Mouse (Mus musculus): Measurements from ENCODE around the gene Engase. TPM values are rescaled to one million over a fixed set of nuclear protein-coding genes. Genes with fewer than 3 reads are reported as not detected.

Engase gene
- 1.3 TPM in 2 replicates for total RNA-seq (2015)
- 3.7 and 5.5 TPM in 2 replicates for total RNA-seq (2017)

- peak; percentile 100 for ATAC-seq (ENCODE audit: poor library complexity, severe bottlenecking)
These were observed at the start of gene Engase for GRCm38 (mm10) chr11:118476396-118477373. Engase (plus strand) TSS chr11:118476829.

- ATAC-seq (ENCODE audit: poor library complexity, severe bottlenecking), result no peak
These were observed 49.3 kb upstream of the Engase start for GRCm38 (mm10) chr11:118427266-118427779.

- ATAC-seq (ENCODE audit: poor library complexity, severe bottlenecking), result no peak
These were observed 48.6 kb upstream of the Engase start, which contains the start of gene C1qtnf1 for GRCm38 (mm10) chr11:118427986-118428385. C1qtnf1 (plus strand) TSS chr11:118428203.

- no peak for ATAC-seq (ENCODE audit: poor library complexity, severe bottlenecking)
These were observed 48.2 kb upstream of the Engase start for GRCm38 (mm10) chr11:118428460-118428868.

- no peak for ATAC-seq (ENCODE audit: poor library complexity, severe bottlenecking)
These were observed 47.5 kb upstream of the Engase start for GRCm38 (mm10) chr11:118428944-118429709.

GRCm38 (mm10) chr11:118430291-118430885, 46.2 kb upstream of the Engase start:
- no peak for ATAC-seq (ENCODE audit: poor library complexity, severe bottlenecking)

- no peak for ATAC-seq (ENCODE audit: poor library complexity, severe bottlenecking)
These were observed 45.3 kb upstream of the Engase start for GRCm38 (mm10) chr11:118431100-118431948.

- no peak for ATAC-seq (ENCODE audit: poor library complexity, severe bottlenecking)
These were observed 43.2 kb upstream of the Engase start for GRCm38 (mm10) chr11:118433398-118433868.

- no peak for ATAC-seq (ENCODE audit: poor library complexity, severe bottlenecking)
These were observed 42.5 kb upstream of the Engase start for GRCm38 (mm10) chr11:118434093-118434492.

GRCm38 (mm10) chr11:118436471-118436935, 40.1 kb upstream of the Engase start:
- no peak for ATAC-seq (ENCODE audit: poor library complexity, severe bottlenecking)

GRCm38 (mm10) chr11:118438665-118439414, 37.8 kb upstream of the Engase start:
- ATAC-seq (ENCODE audit: poor library complexity, severe bottlenecking), result no peak

GRCm38 (mm10) chr11:118442691-118443090, 33.9 kb upstream of the Engase start:
- no peak for ATAC-seq (ENCODE audit: poor library complexity, severe bottlenecking)

- peak; percentile 62 for ATAC-seq (ENCODE audit: poor library complexity, severe bottlenecking)
These were observed 33.2 kb upstream of the Engase start for GRCm38 (mm10) chr11:118443201-118443970.

GRCm38 (mm10) chr11:118445843-118446242, 30.8 kb upstream of the Engase start:
- peak; percentile 91 for ATAC-seq (ENCODE audit: poor library complexity, severe bottlenecking)

- no peak for ATAC-seq (ENCODE audit: poor library complexity, severe bottlenecking)
These were observed 29.3 kb upstream of the Engase start for GRCm38 (mm10) chr11:118447346-118447745.

GRCm38 (mm10) chr11:118448385-118448784, 28.2 kb upstream of the Engase start:
- ATAC-seq (ENCODE audit: poor library complexity, severe bottlenecking), result no peak

GRCm38 (mm10) chr11:118451211-118451610, 25.4 kb upstream of the Engase start:
- no peak for ATAC-seq (ENCODE audit: poor library complexity, severe bottlenecking)

- no peak for ATAC-seq (ENCODE audit: poor library complexity, severe bottlenecking)
These were observed 23.7 kb upstream of the Engase start for GRCm38 (mm10) chr11:118452955-118453354.
